Mouse (Mus musculus) limb, embryonic 11.5 days (tissue): ENCODE data around the gene Bag6. TPM values are rescaled to one million over a fixed set of nuclear protein-coding genes. Genes with fewer than 3 reads are reported as not detected.

Experiments
- ATAC-seq: fragments of 200-750 bp; cut with Nextera tagmentation; 2 replicates; pipeline ENCODE4 v1.8.0; 2017; ENCODE audit warnings: low read depth; ENCODE audit not compliant: insufficient number of reproducible peaks, low FRiP score, low TSS enrichment
- DNase-seq: peaks from one replicate; pipeline ENCODE4 v3.0.0-alpha.2; 2015; ENCODE audit warnings: low spot score
- H3K27ac ChIP-seq: fragments of 300-500 bp; sonication (generic); replicated peaks from 2 replicates; pipeline ENCODE4 v1.5.1; 2014; ENCODE audit warnings: low read depth, mild to moderate bottlenecking, low read length
- H3K27me3 ChIP-seq: fragments of 300-500 bp; sonication (generic); 2 replicates; pipeline ENCODE4 v1.6.1; 2014; ENCODE audit warnings: mild to moderate bottlenecking, low read length, mixed read lengths; ENCODE audit not compliant: control insufficient read depth, insufficient read depth
- H3K36me3 ChIP-seq: fragments of 300-500 bp; sonication (generic); 2 replicates; pipeline ENCODE4 v1.6.1; 2014; ENCODE audit warnings: mild to moderate bottlenecking, low read length, moderate library complexity, mixed read lengths; ENCODE audit not compliant: control insufficient read depth, insufficient read depth
- H3K4me1 ChIP-seq: fragments of 300-500 bp; sonication (generic); 2 replicates; pipeline ENCODE4 v1.6.1; 2014; ENCODE audit warnings: low read length, mixed read lengths; ENCODE audit not compliant: control insufficient read depth, insufficient read depth
- H3K4me2 ChIP-seq: fragments of 300-500 bp; sonication (generic); 2 replicates; pipeline ENCODE4 v1.6.1; 2014; ENCODE audit warnings: low read depth, mild to moderate bottlenecking, moderate library complexity; ENCODE audit not compliant: severe bottlenecking
- H3K4me3 ChIP-seq: fragments of 300-500 bp; sonication (generic); 2 replicates; pipeline ENCODE4 v1.5.1; 2014; ENCODE audit warnings: low read depth, low read length
- H3K9ac ChIP-seq: fragments of 300-500 bp; sonication (generic); 2 replicates; pipeline ENCODE4 v1.6.1; 2014; ENCODE audit warnings: mild to moderate bottlenecking, low read length
- H3K9me3 ChIP-seq: fragments of 300-500 bp; sonication (generic); 2 replicates; pipeline ENCODE4 v1.6.1; 2016; ENCODE audit warnings: low read length; ENCODE audit not compliant: control insufficient read depth
- WGBS: fragments of 180-500 bp; shearing (Covaris S2); extraction: QIAGEN DNeasy Blood & Tissue Kit; methylation state at CpG from one replicate; pipeline ENCODE4 v1.1.7; 2014; 5-methylcytosine and 5-hydroxymethylcytosine counted together
- polyA plus RNA-seq: library from polyadenylated mRNA; unstranded; fragments of >200 nt; fragmentation: Nextera tagmentation; extraction: Ambion mirVana; gene quantifications from 2 replicates; pipeline ENCODE4 v1.2.1, GENCODE M21; 2014

Gene Bag6
- polyA plus RNA-seq, 1 experiment from 2014 or later: 104 TPM

DNA sequence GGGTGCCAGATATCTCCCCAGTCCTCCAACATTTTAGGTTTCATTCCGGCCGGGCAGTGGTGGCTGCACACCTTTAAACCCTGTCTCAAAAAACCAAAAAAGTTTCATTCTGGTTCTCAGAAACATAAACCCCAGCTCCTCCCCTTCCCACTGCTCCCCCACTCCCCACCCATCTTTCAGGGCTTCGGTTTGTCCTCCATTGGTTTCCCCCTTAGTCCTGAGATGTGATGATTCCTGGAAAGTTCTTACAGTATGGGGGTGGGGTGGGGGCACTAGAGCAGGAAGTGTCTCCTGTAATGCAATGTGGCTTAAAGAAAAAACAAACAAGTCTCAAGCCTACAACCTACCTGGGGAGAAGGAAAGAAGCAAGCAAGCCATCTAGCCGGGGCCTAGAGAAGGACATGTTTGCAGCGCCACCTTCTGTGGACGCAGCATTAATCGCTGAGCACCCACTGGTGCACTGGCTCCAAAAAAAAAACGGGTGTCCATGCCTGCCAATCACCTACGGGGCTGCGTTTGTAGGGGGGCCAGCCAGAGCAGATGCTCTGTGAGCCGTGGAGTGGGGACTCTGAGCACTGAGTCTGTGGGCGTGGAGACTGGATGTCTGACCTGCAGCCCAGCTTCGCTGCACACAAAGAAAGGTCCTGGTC, 29.1 kb upstream of the Bag6 start:
- 31% methylated on average over 13 of the region's 13 CpGs for WGBS
- no peak overlapping the region for H3K9ac ChIP-seq
- H3K36me3 ChIP-seq: peaks cover 5% of the 10 kb centered on the region; the same call in 1 of the 2 replicates

DNA sequence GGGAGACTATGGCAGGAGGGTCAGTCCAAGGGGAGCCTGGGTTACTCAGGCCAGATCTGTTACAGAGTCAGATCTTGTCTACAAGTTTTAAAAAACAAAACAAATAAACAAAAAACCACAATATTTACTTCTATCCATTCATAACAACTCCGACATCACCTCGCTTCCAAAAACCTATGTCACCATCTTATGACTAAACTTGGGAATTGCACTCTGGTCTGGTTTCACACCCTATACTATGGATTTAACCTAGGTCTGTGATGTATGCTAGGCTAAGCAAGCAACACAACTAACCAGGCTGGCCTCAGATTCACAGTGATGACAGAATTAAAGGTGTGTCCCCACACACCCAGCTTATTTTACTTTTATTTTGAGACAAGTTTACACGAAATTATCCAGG, 28.5 kb upstream of the Bag6 start:
- H3K9ac ChIP-seq: no peak overlapping the region
- H3K27ac ChIP-seq: no peak overlapping the region
- no peaks in the 10 kb centered on the region for H3K27me3 ChIP-seq
- no peak overlapping the region for H3K4me2 ChIP-seq
- WGBS: 80% methylated on average over 3 of the region's 3 CpGs
- DNase-seq: no peak
- H3K36me3 ChIP-seq: peaks cover 3% of the 10 kb centered on the region; the same call in 1 of the 2 replicates
- H3K4me1 ChIP-seq: 0 out of 2 replicates have a peak, but pooled peaks cover 2% of the 10 kb centered on the region
- ATAC-seq: no peak
- H3K9me3 ChIP-seq: no peaks in the 10 kb centered on the region
- no peak overlapping the region for H3K4me3 ChIP-seq

More for the DNA sequence above, 29.1 kb upstream of the Bag6 start:
- H3K4me3 ChIP-seq: no peak overlapping the region
- DNase-seq (peak; percentile 49), ATAC-seq (no peak)
- no peak overlapping the region for H3K27ac ChIP-seq
- H3K4me1 ChIP-seq: 0 out of 2 replicates have a peak, but pooled peaks cover 2% of the 10 kb centered on the region
- H3K9me3 ChIP-seq: no peaks in the 10 kb centered on the region
- H3K4me2 ChIP-seq: no peak overlapping the region
- no peaks in the 10 kb centered on the region for H3K27me3 ChIP-seq

DNA sequence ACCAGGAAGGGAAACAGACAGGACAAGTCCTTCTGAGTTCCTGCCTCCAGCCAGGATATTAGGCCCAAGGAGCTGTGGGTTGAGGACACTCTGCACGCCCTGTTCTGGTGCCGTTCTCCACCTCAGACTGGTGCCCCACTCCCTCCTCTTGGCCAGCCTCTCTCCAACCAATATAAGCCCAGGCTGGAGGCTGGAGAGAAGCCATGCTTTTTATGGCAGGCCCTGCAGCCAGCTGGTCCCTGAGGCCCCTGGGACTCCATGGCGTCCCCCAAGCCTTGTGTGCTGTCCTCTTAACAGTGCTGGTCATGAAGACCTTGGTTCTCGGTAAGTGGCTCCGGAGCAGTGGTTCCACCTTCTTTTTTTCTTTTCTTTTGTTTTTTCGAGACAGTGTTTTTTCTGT, 26.9 kb upstream of the Bag6 start, which contains the start of gene Ly6g5c:
Gene Ly6g5c, plus strand, starts transcription at position 183 of the 400 bp plus-strand sequence.
- WGBS: 76% methylated on average over 6 of the region's 6 CpGs
- H3K36me3 ChIP-seq: no peaks in the 10 kb centered on the region; the same call in 1 of the 2 replicates
- DNase-seq: no peak
- ATAC-seq: no peak
- H3K4me1 ChIP-seq: 0 out of 2 replicates have a peak, but pooled peaks cover 2% of the 10 kb centered on the region
- no peaks in the 10 kb centered on the region for H3K9me3 ChIP-seq
- H3K4me2 ChIP-seq: no peak within 1 kb of the TSS
- H3K27me3 ChIP-seq: no peaks in the 10 kb centered on the region
- H3K4me3 ChIP-seq: no peak within 1 kb of the TSS
- no peak within 1 kb of the TSS for H3K9ac ChIP-seq
- no peak within 1 kb of the TSS for H3K27ac ChIP-seq

DNA sequence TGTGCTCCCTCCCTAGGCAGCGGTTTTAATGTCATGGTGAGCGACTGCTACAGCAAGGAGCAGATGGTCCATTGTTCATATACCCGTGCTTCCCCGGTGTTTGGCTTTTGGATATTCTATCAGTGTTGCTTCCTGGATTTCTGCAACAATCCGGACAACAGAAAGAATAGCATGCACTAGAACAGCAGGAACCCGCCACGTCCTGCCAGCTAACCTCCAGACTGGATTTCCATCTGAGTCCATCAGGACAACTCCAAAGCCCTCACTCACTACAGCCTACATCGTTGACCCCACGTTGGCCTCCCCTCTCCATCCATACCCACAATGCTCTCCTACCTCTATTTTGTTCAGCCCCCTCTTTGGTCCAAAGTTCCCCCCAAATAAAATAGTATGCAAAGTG, 23.2 kb upstream of the Bag6 start:
- H3K4me3 ChIP-seq: no peak overlapping the region
- H3K36me3 ChIP-seq: peaks cover 15% of the 10 kb centered on the region; the same call in 1 of the 2 replicates
- DNase-seq (no peak), ATAC-seq (no peak)
- H3K27me3 ChIP-seq: no peaks in the 10 kb centered on the region
- no peaks in the 10 kb centered on the region for H3K9me3 ChIP-seq
- WGBS: 88% methylated on average over 9 of the region's 9 CpGs
- H3K27ac ChIP-seq: no peak overlapping the region
- no peak overlapping the region for H3K4me2 ChIP-seq
- H3K4me1 ChIP-seq: no peaks in the 10 kb centered on the region
- no peak overlapping the region for H3K9ac ChIP-seq

DNA sequence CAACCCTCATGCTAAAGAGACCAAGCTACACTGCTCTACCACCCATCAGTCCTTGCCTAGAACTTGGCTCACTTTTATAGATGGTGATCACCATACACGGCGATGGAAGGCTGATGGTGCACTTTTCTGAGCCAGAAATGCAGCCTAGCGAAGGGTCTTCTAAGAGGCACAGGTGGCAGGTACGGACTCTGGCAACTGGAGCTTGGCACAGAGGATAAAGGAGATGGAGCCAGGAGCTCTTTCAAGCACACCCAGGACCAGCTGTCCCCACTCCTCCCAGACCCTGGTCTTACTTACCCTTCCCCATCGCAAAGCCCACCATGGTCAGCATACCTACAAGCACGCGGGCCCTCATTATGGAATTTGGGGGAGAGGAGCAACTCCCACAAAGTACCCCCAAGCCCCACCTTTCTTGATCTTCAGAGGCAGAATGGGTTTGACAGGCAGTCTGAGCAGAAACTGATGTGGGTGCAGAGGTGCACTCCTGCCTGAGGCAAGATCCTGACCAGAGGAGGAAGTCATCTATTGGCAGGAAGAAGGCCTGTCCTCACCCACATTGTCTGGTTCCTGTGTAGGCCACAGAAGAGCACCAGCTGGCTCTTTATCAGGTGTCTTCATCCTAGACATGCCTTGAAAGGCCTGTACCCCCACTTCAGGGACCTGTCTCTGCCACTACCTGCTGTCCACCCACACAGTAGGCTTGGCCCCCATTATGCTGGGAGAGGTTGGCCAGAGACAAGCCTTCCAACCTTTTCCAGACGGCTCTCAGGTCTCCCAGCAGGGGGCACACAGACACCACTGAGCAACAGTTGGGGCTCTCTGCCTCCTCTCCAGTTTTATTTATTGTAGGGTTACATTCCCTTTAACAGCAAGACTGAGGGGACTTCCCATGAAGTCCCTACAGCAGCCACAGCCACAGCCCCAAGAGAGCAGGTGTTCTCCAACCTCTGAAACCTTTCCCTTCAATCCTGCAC, 19.6 kb upstream of the Bag6 start, which contains the start of gene Ly6g5b:
Gene Ly6g5b, minus strand, starts transcription at position 383 of the 974 bp plus-strand sequence.
- H3K4me1 ChIP-seq: peaks cover 5% of the 10 kb centered on the region; the same call in 1 of the 2 replicates
- no peaks in the 10 kb centered on the region for H3K27me3 ChIP-seq
- no peak for DNase-seq
- peaks cover 29% of the 10 kb centered on the region for H3K36me3 ChIP-seq
- H3K9ac ChIP-seq: no peak within 1 kb of the TSS
- no peak for ATAC-seq
- H3K27ac ChIP-seq: no peak within 1 kb of the TSS
- 84% methylated on average over 8 of the region's 8 CpGs for WGBS
- H3K4me2 ChIP-seq: no peak within 1 kb of the TSS
- no peaks in the 10 kb centered on the region for H3K9me3 ChIP-seq
- no peak within 1 kb of the TSS for H3K4me3 ChIP-seq

DNA sequence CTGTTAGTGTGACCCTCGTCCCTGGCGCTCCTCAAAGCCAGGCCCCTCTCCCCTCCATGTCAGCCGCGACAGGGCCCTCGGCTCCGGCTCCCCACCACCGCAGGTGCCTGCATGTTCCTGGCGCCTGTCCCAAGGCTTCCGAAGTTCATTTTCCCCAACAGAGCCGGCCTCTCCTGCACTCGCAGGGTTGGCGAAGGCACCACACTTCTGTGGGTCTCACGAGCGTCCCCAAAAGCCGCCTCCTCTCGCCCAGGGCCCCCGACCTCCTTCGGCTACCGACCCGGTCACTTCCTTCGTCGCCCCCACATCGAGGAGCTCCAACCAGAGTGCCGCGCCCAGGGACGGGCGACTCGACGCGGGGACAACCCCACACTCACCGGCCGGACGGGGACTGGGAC, 14.2 kb upstream of the Bag6 start:
- Histone ChIP-seq H3K36me3 (peaks cover 23% of the 10 kb centered on the region), H3K27me3 (no peaks in the 10 kb centered on the region), H3K4me3 (peak overlapping the region; percentile 82), H3K4me2 (peak overlapping the region; percentile 98), H3K9me3 (no peaks in the 10 kb centered on the region), H3K27ac (no peak overlapping the region), H3K9ac (peak overlapping the region; percentile 94), H3K4me1 (peaks cover 11% of the 10 kb centered on the region; the same call in 1 of the 2 replicates)
- WGBS: under 1% methylated on average over 33 of the region's 33 CpGs
- ATAC-seq (no peak), DNase-seq (no peak)

DNA sequence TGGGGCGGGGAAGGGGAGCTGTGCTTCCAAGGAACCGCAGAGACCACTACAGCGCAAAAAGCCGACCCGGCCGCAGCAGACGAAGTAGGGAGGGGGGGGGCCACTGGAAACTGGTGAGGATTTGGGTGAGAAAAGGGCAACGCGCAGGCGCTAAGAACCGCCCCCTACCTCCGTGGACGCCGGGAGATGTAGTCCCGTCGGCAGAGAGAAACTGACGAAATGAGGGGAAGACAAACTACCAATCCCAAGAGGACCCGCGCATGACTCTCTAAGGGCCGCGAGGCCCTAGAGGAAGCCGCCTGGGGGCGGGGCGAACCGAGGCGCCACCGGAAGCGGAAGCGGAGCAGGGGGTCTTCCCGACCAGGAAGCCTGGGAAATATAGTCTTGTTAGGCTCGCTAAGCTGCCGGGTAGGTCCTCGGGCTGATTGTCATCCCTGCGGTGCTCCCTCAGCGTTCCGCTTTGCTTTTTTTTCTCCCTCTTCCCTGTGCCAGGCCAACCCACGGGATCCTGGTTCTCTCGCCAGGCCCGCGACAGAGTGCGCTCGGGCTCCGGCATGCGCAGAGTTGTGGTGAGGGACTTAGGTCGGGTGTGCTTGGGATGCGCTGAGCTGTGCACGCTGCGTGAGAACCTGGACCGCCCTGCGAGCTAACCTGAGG, 13.7 kb upstream of the Bag6 start, which contains the start of gene Gpank1:
Gene Gpank1, plus strand, starts transcription at position 313 of the 657 bp plus-strand sequence.
- Histone ChIP-seq H3K36me3 (peaks cover 19% of the 10 kb centered on the region), H3K4me3 (peak within 1 kb of the TSS; percentile 82)
- WGBS: under 1% methylated on average over 50 of the region's 50 CpGs

More for the DNA sequence above, 13.7 kb upstream of the Bag6 start, which contains the start of gene Gpank1:
- peak; percentile 91 for ATAC-seq
- Histone ChIP-seq H3K9me3 (no peaks in the 10 kb centered on the region), H3K27me3 (no peaks in the 10 kb centered on the region), H3K9ac (peak within 1 kb of the TSS; percentile 94), H3K4me2 (peak within 1 kb of the TSS; percentile 98), H3K27ac (peak within 1 kb of the TSS; percentile 36; the same call in 1 of the 2 replicates), H3K4me1 (peaks cover 11% of the 10 kb centered on the region; the same call in 1 of the 2 replicates)
- peak; percentile 98 for DNase-seq
